Mouse (Mus musculus): ENCODE data around the gene Zfhx3.

The Zfhx3 gene

GRCm38 (mm10) chr8:108648993-108649392, 706.5 kb downstream of the Zfhx3 start:
- DNase-seq (ENCODE audit: low read depth, low spot score) = no peak

GRCm38 (mm10) chr8:108650837-108651236, 708.4 kb downstream of the Zfhx3 start:
- no peak for DNase-seq (ENCODE audit: low read depth, low spot score)

- DNase-seq (ENCODE audit: low read depth, low spot score) = no peak
Measured at GRCm38 (mm10) chr8:108661486-108662093, 719.1 kb downstream of the Zfhx3 start.

GRCm38 (mm10) chr8:108662766-108663165, 720.3 kb downstream of the Zfhx3 start:
- no peak for DNase-seq (ENCODE audit: low read depth, low spot score)

GRCm38 (mm10) chr8:108671939-108672515, 729.6 kb downstream of the Zfhx3 start:
- no peak for DNase-seq (ENCODE audit: low read depth, low spot score)

GRCm38 (mm10) chr8:108675001-108675525, 732.6 kb downstream of the Zfhx3 start:
- DNase-seq (ENCODE audit: low read depth, low spot score) = no peak

GRCm38 (mm10) chr8:108689694-108690093, 747.2 kb downstream of the Zfhx3 start:
- DNase-seq (ENCODE audit: low read depth, low spot score) = no peak

GRCm38 (mm10) chr8:108690576-108691455, 748.4 kb downstream of the Zfhx3 start:
- no peak for DNase-seq (ENCODE audit: low read depth, low spot score)

GRCm38 (mm10) chr8:108691456-108692238, 749.2 kb downstream of the Zfhx3 start:
- no peak for DNase-seq (ENCODE audit: low read depth, low spot score)

GRCm38 (mm10) chr8:108692239-108692627, 749.8 kb downstream of the Zfhx3 start:
- no peak for DNase-seq (ENCODE audit: low read depth, low spot score)

GRCm38 (mm10) chr8:108692669-108693665, 750.5 kb downstream of the Zfhx3 start:
- DNase-seq (ENCODE audit: low read depth, low spot score) = no peak

GRCm38 (mm10) chr8:108693841-108694240, 751.4 kb downstream of the Zfhx3 start:
- DNase-seq (ENCODE audit: low read depth, low spot score) = no peak

GRCm38 (mm10) chr8:108694516-108694915, 752.1 kb downstream of the Zfhx3 start:
- no peak for DNase-seq (ENCODE audit: low read depth, low spot score)

GRCm38 (mm10) chr8:108695242-108695880, 752.9 kb downstream of the Zfhx3 start:
- DNase-seq (ENCODE audit: low read depth, low spot score) = no peak

GRCm38 (mm10) chr8:108695938-108696630, 753.6 kb downstream of the Zfhx3 start:
- DNase-seq (ENCODE audit: low read depth, low spot score) = no peak

- no peak for DNase-seq (ENCODE audit: low read depth, low spot score)
Measured at GRCm38 (mm10) chr8:108696631-108697410, 754.4 kb downstream of the Zfhx3 start.

GRCm38 (mm10) chr8:108697589-108697988, 755.1 kb downstream of the Zfhx3 start:
- no peak for DNase-seq (ENCODE audit: low read depth, low spot score)

- DNase-seq (ENCODE audit: low read depth, low spot score) = no peak
Measured at GRCm38 (mm10) chr8:108698101-108698660, 755.7 kb downstream of the Zfhx3 start.
